Mouse (Mus musculus) CH12.LX (cell line): ENCODE results near the gene Gm19345. TPM values are rescaled to one million over a fixed set of nuclear protein-coding genes. Genes with fewer than 3 reads are reported as not detected.

Source experiments
- DNase-seq: peaks from one replicate; pipeline ENCODE4 v3.0.0-alpha.2; 2013; ENCODE audit errors: extremely low read depth
- H3K27ac ChIP-seq: 2 replicates; pipeline ENCODE4 v1.5.1; 2012; ENCODE audit warnings: low read depth, mild to moderate bottlenecking, control low read depth, moderate library complexity; ENCODE audit not compliant: insufficient read depth
- H3K27me3 ChIP-seq: replicated peaks from 2 replicates; pipeline ENCODE3; 2012; ENCODE audit warnings: inconsistent platforms
- H3K36me3 ChIP-seq, 2 experiments: replicated peaks in 1 of 2; 2 replicates each; pipeline versions ENCODE3 to v1.6.1; 2012; ENCODE audit warnings: inconsistent platforms in 1 of 2, low read length in 1 of 2, mild to moderate bottlenecking in 1 of 2, mixed read lengths in 1 of 2, moderate library complexity in 1 of 2; ENCODE audit not compliant: control insufficient read depth in 1 of 2, insufficient read depth in 1 of 2
- H3K4me1 ChIP-seq, 2 experiments: 2 replicates each; pipeline ENCODE4 v1.6.1; 2012; ENCODE audit warnings: inconsistent platforms in 1 of 2, moderate library complexity in 1 of 2; ENCODE audit not compliant: insufficient read depth in 2 of 2, control insufficient read depth in 1 of 2
- H3K4me2 ChIP-seq: 2 replicates; pipeline ENCODE4 v1.6.1; 2012; ENCODE audit warnings: low read depth, mild to moderate bottlenecking, control low read depth; ENCODE audit not compliant: poor library complexity, insufficient read depth, severe bottlenecking
- H3K4me3 ChIP-seq, 3 experiments: fragments of 150-350 bp in 1 of 3; sonication (generic) in 1 of 3; replicated peaks in 1 of 3; 2 replicates each; pipeline versions ENCODE3 to v1.5.1; 2011 to 2012; ENCODE audit warnings: low read depth in 2 of 3, low read length in 2 of 3, mild to moderate bottlenecking in 2 of 3, moderate library complexity in 2 of 3, control low read depth in 1 of 3, improper control_type of control experiment in 1 of 3, inconsistent platforms in 1 of 3, mixed read lengths in 1 of 3; ENCODE audit not compliant: poor library complexity in 1 of 3
- H3K79me2 ChIP-seq: replicated peaks from 2 replicates; pipeline ENCODE4 v1.6.1; 2012; ENCODE audit warnings: mild to moderate bottlenecking, moderate library complexity; ENCODE audit not compliant: control insufficient read depth, poor library complexity, insufficient read depth, severe bottlenecking; ENCODE audit errors: extremely low read depth
- H3K9ac ChIP-seq: 2 replicates; pipeline ENCODE4 v1.6.1; 2012; ENCODE audit warnings: low read depth, mild to moderate bottlenecking, control low read depth, moderate library complexity; ENCODE audit not compliant: insufficient read depth
- H3K9me3 ChIP-seq: replicated peaks from 2 replicates; pipeline ENCODE3; 2012; ENCODE audit warnings: low read length, inconsistent platforms, mixed read lengths
- BHLHE40 ChIP-seq: IDR thresholded peaks from 2 replicates; pipeline ENCODE4 v1.6.1; 2011; ENCODE audit warnings: mild to moderate bottlenecking, low read depth, low read length, improper control_type of control experiment
- CHD1 ChIP-seq: IDR thresholded peaks from 2 replicates; pipeline ENCODE4 v1.6.1; 2012; ENCODE audit warnings: low read depth, low read length, improper control_type of control experiment, inconsistent platforms
- CHD2 ChIP-seq: IDR thresholded peaks from 2 replicates; pipeline ENCODE4 v1.6.1; 2011; ENCODE audit warnings: low read length, improper control_type of control experiment
- CTCF ChIP-seq, 2 experiments: IDR thresholded peaks in 1 of 2; conservative IDR thresholded peaks in 1 of 2; 2 replicates each; pipeline ENCODE4 v1.5.1; 2011 to 2012; ENCODE audit warnings: low read depth in 2 of 2, low read length in 2 of 2, improper control_type of control experiment in 1 of 2, inconsistent platforms in 1 of 2, mild to moderate bottlenecking in 1 of 2, moderate library complexity in 1 of 2
- EP300 ChIP-seq: IDR thresholded peaks from 2 replicates; pipeline ENCODE4 v1.6.1; 2011; ENCODE audit warnings: low read length, improper control_type of control experiment
- ETS1 ChIP-seq: conservative IDR thresholded peaks from 2 replicates; pipeline ENCODE4 v1.6.1; 2012; ENCODE audit warnings: low read depth, mild to moderate bottlenecking, inconsistent platforms, low read length, improper control_type of control experiment, moderate library complexity
- GABPA ChIP-seq: IDR thresholded peaks from 2 replicates; pipeline ENCODE4 v1.6.1; 2012; ENCODE audit warnings: low read depth, low read length, improper control_type of control experiment, inconsistent platforms; ENCODE audit not compliant: insufficient replicate concordance
- IRF4 ChIP-seq: IDR thresholded peaks from 2 replicates; pipeline ENCODE4 v1.6.1; 2014; ENCODE audit warnings: low read depth, mild to moderate bottlenecking, inconsistent platforms, low read length, improper control_type of control experiment
- JUN ChIP-seq: IDR thresholded peaks from 2 replicates; pipeline ENCODE4 v1.6.1; 2011; ENCODE audit warnings: low read depth, mild to moderate bottlenecking, low read length, improper control_type of control experiment, moderate library complexity; ENCODE audit not compliant: insufficient read depth
- JUND ChIP-seq: conservative IDR thresholded peaks from 2 replicates; pipeline ENCODE4 v1.6.1; 2011; ENCODE audit warnings: low read depth, low read length, improper control_type of control experiment
- MAX ChIP-seq: IDR thresholded peaks from 2 replicates; pipeline ENCODE4 v1.6.1; 2011; ENCODE audit warnings: low read length, improper control_type of control experiment
- MEF2A ChIP-seq: IDR thresholded peaks from 2 replicates; pipeline ENCODE4 v1.6.1; 2014; ENCODE audit warnings: low read depth, mild to moderate bottlenecking, inconsistent platforms, low read length, improper control_type of control experiment, borderline replicate concordance
- NELFE ChIP-seq: IDR thresholded peaks from 2 replicates; pipeline ENCODE4 v1.6.1; 2011; ENCODE audit warnings: low read depth, low read length, improper control_type of control experiment
- POLR2A ChIP-seq: IDR thresholded peaks from 2 replicates; pipeline ENCODE4 v1.6.1; 2011; ENCODE audit warnings: low read depth, mild to moderate bottlenecking, improper control_type of control experiment, low read length
- RAD21 ChIP-seq: IDR thresholded peaks from 2 replicates; pipeline ENCODE4 v1.6.1; 2011; ENCODE audit warnings: low read depth, mild to moderate bottlenecking, low read length, improper control_type of control experiment, moderate library complexity
- TCF12 ChIP-seq: IDR thresholded peaks from 2 replicates; pipeline ENCODE4 v1.6.1; 2014; ENCODE audit warnings: low read depth, mild to moderate bottlenecking, inconsistent platforms, low read length, improper control_type of control experiment
- UBTF ChIP-seq: IDR thresholded peaks from 2 replicates; pipeline ENCODE4 v1.6.1; 2012; ENCODE audit warnings: low read depth, mild to moderate bottlenecking, inconsistent platforms, low read length, improper control_type of control experiment, moderate library complexity
- USF1 ChIP-seq: IDR thresholded peaks from 2 replicates; pipeline ENCODE4 v1.6.1; 2014; ENCODE audit warnings: low read depth, mild to moderate bottlenecking, inconsistent platforms, low read length, improper control_type of control experiment
- USF2 ChIP-seq: conservative IDR thresholded peaks from 2 replicates; pipeline ENCODE4 v1.6.1; 2011; ENCODE audit warnings: low read depth, low read length, improper control_type of control experiment
- ZC3H11A ChIP-seq: IDR thresholded peaks from 2 replicates; pipeline ENCODE4 v1.6.1; 2012; ENCODE audit warnings: low read depth, mild to moderate bottlenecking, inconsistent platforms, low read length, improper control_type of control experiment
- ZKSCAN1 ChIP-seq: IDR thresholded peaks from 2 replicates; pipeline ENCODE4 v1.6.1; 2012; ENCODE audit warnings: low read depth, inconsistent platforms, low read length, improper control_type of control experiment, borderline replicate concordance
- ZMIZ1 ChIP-seq: IDR thresholded peaks from 2 replicates; pipeline ENCODE4 v1.6.1; 2012; ENCODE audit warnings: low read depth, mild to moderate bottlenecking, inconsistent platforms, low read length, improper control_type of control experiment
- ZNF384 ChIP-seq: IDR thresholded peaks from 2 replicates; pipeline ENCODE4 v1.6.1; 2012; ENCODE audit warnings: low read depth, low read length, improper control_type of control experiment, inconsistent platforms
- dilution Hi-C: fragments of 300-500 bp; cut with MboI; formaldehyde crosslinking; loops from 2 replicates; pipeline ENCODE4 v1.14.3; 2020; ENCODE audit warnings: low sequenced_read_pairs; ENCODE audit not compliant: extremely low pct_unique_long_range_greater_than_20kb, extremely low pct_ligation_motif_present
- in situ Hi-C: fragments of 300-500 bp; cut with MboI; formaldehyde crosslinking; loops from 3 replicates; pipeline ENCODE4 v1.14.3; 2019; ENCODE audit warnings: low sequenced_read_pairs, low pct_ligation_motif_present, low pct_unique_long_range_greater_than_20kb, mixed read lengths
- polyA plus RNA-seq: library from polyadenylated mRNA; unstranded; fragments of >175 nt; gene quantifications from 2 replicates; pipeline ENCODE4 v1.2.1, GENCODE M21; 2012; ENCODE audit warnings: low read depth; ENCODE audit not compliant: insufficient read length
- total RNA-seq, 2 experiments: library from RNA; depleted of rRNA; stranded (reverse); fragments of 300-350 nt in 1 of 2; fragments of >200 nt in 1 of 2; gene quantifications; 2 replicates each; pipeline ENCODE4 v1.2.3; 2012 to 2014

The Gm19345 gene
- total and polyA plus RNA-seq, 3 experiments = 0.59 to 4.1 TPM; not detected in 1

- TF ChIP-seq IRF4 (peak; percentile 70), ZKSCAN1 (no peak), EP300 (no peak), RAD21 (peak; percentile 92), ZMIZ1 (no peak), MEF2A (peak; percentile 59), CTCF (conservative IDR thresholded peaks at IDR 0.05 in 1 of 2, IDR thresholded peaks at IDR 0.05 in 1 of 2; ENCODE audit: low read depth in 2 of 2, low read length in 2 of 2) (peak; percentile 83 to 97; a peak in 3 of 4 replicates), MAX (no peak)
Measured at GRCm38 (mm10) chr7:19802995-19803394, 48.8 kb upstream of the Gm19345 start (continued).

- peaks cover 12% of the 10 kb centered on the region for H3K9me3 ChIP-seq
- in situ Hi-C loops = no loop called here
- peaks cover 42 to 51% of the 10 kb centered on the region in 2 experiments for H3K36me3 ChIP-seq
- H3K4me2 ChIP-seq = no peak overlapping the region
- H3K4me3 ChIP-seq = peak overlapping the region in 1 of 3 experiments; percentile 27
- no peak for TF ChIP-seq CHD1
- peak; percentile 67; the same call in 1 of the 2 replicates for TF ChIP-seq MAX
- no peak for TF ChIP-seq IRF4
- TF ChIP-seq ZC3H11A = no peak
- no peak for TF ChIP-seq CTCF (conservative IDR thresholded peaks at IDR 0.05 in 1 of 2, IDR thresholded peaks at IDR 0.05 in 1 of 2; ENCODE audit: low read depth in 2 of 2, low read length in 2 of 2)
- 0 out of 2 replicates have a peak, but pooled peaks have one; percentile 24 for TF ChIP-seq EP300
- no peak for TF ChIP-seq USF2
- TF ChIP-seq ZKSCAN1 = no peak
- TF ChIP-seq JUND = no peak
- TF ChIP-seq CHD2 = no peak
- no peak for TF ChIP-seq JUN
- TF ChIP-seq BHLHE40 = peak; percentile 48; the same call in 1 of the 2 replicates
- TF ChIP-seq GABPA = no peak
- TF ChIP-seq USF1 = no peak
- TF ChIP-seq ZNF384 = 0 out of 2 replicates have a peak, but pooled peaks have one; percentile 21
- no peak for TF ChIP-seq NELFE
- peak; percentile 20; the same call in 1 of the 2 replicates for TF ChIP-seq POLR2A
- TF ChIP-seq TCF12 = 0 out of 2 replicates have a peak, but pooled peaks have one; percentile 17
- no peak for TF ChIP-seq UBTF
- TF ChIP-seq ETS1 = no peak
- H3K79me2 ChIP-seq = no peaks in the 10 kb centered on the region
- H3K9ac ChIP-seq = no peak overlapping the region
- DNase-seq = no peak
- peaks cover 17 to 34% of the 10 kb centered on the region in 2 experiments for H3K4me1 ChIP-seq
- dilution Hi-C loops = no loop called here
- peak overlapping the region; percentile 72 for H3K27ac ChIP-seq
- no peaks in the 10 kb centered on the region for H3K27me3 ChIP-seq
Measured at GRCm38 (mm10) chr7:19806356-19806969, 45.3 kb upstream of the Gm19345 start.
